Mouse (Mus musculus) natural killer cell, adult 2 months (primary cell): ENCODE data around the gene Sugt1.

Experiments
- DNase-seq, 2 experiments: peaks; one replicate each; pipeline ENCODE4 v3.0.0; 2022; ENCODE audit warnings: low spot score in 2 of 2

Gene Sugt1

GRCm38 (mm10) chr14:79677108-79677753 lies 89.7 kb downstream of the Sugt1 start:
- DNase-seq = no peak

GRCm38 (mm10) chr14:79677891-79678687 lies 90.6 kb downstream of the Sugt1 start:
- no peak for DNase-seq

GRCm38 (mm10) chr14:79680652-79681051 lies 93.2 kb downstream of the Sugt1 start:
- DNase-seq = no peak
